Mouse (Mus musculus) CH12.LX (cell line): ENCODE measurements at regions not wholly inside any gene's neighbourhood (a gene's known extent, or its start where the extent isn't known, plus 50 kb on each side); places are given as distances from the start of the nearest gene placed in this dataset.

Experiments used
- CTCF ChIP-seq, 2 experiments: IDR thresholded peaks in 1 of 2; conservative IDR thresholded peaks in 1 of 2; 2 replicates each; pipeline ENCODE4 v1.5.1; 2011 to 2012; ENCODE audit warnings: low read depth in 2 of 2, low read length in 2 of 2, improper control_type of control experiment in 1 of 2, inconsistent platforms in 1 of 2, mild to moderate bottlenecking in 1 of 2, moderate library complexity in 1 of 2
- EP300 ChIP-seq: IDR thresholded peaks from 2 replicates; pipeline ENCODE4 v1.6.1; 2011; ENCODE audit warnings: low read length, improper control_type of control experiment
- JUN ChIP-seq: IDR thresholded peaks from 2 replicates; pipeline ENCODE4 v1.6.1; 2011; ENCODE audit warnings: low read depth, mild to moderate bottlenecking, low read length, improper control_type of control experiment, moderate library complexity; ENCODE audit not compliant: insufficient read depth
- POLR2A ChIP-seq: IDR thresholded peaks from 2 replicates; pipeline ENCODE4 v1.6.1; 2011; ENCODE audit warnings: low read depth, mild to moderate bottlenecking, improper control_type of control experiment, low read length
- TBP ChIP-seq: conservative IDR thresholded peaks from 2 replicates; pipeline ENCODE4 v1.6.1; 2011; ENCODE audit warnings: low read depth, low read length, improper control_type of control experiment
- USF1 ChIP-seq: IDR thresholded peaks from 2 replicates; pipeline ENCODE4 v1.6.1; 2014; ENCODE audit warnings: low read depth, mild to moderate bottlenecking, inconsistent platforms, low read length, improper control_type of control experiment

- no peak for TF ChIP-seq USF1
- no peak for TF ChIP-seq POLR2A
- peak in 1 of 2 experiments; percentile 29; a peak in 2 of 4 replicates for TF ChIP-seq CTCF (conservative IDR thresholded peaks at IDR 0.05 in 1 of 2, IDR thresholded peaks at IDR 0.05 in 1 of 2; ENCODE audit: low read depth in 2 of 2, low read length in 2 of 2)
- TF ChIP-seq EP300 = no peak
- no peak for TF ChIP-seq JUN
- no peak for TF ChIP-seq TBP
Observed at GRCm38 (mm10) chr15:3174848-3175247, 93.5 kb upstream of the Selenop start.
